Mouse (Mus musculus): ENCODE results near the gene Rpl32. TPM values are rescaled to one million over a fixed set of nuclear protein-coding genes. Genes with fewer than 3 reads are reported as not detected.

Rpl32 gene
- polyA plus RNA-seq, 1 experiment from 2014 or later, result 1,794 TPM

GRCm38 (mm10) chr6:115848598-115849304 is 40.2 kb upstream of the Rpl32 start:
- no peak for DNase-seq (ENCODE audit: low spot score)

GRCm38 (mm10) chr6:115846640-115847411 is 38.3 kb upstream of the Rpl32 start:
- Histone ChIP-seq H3K4me3 (ENCODE audit: low read depth, low read length) (no peak overlapping the region), H3K4me2 (ENCODE audit: low read depth, low read length, severe bottlenecking) (no peak overlapping the region), H3K27me3 (ENCODE audit: control insufficient read depth, insufficient read depth, low read length) (no peaks in the 10 kb centered on the region), H3K36me3 (ENCODE audit: control insufficient read depth, insufficient read depth, low read length) (no peaks in the 10 kb centered on the region; the same call in 1 of the 2 replicates), H3K9ac (ENCODE audit: low read length) (no peak overlapping the region), H3K9me3 (ENCODE audit: control insufficient read depth, low read length) (no peaks in the 10 kb centered on the region), H3K27ac (ENCODE audit: low read depth, low read length) (no peak overlapping the region), H3K4me1 (replicated peaks; ENCODE audit: control insufficient read depth, insufficient read depth, low read length) (0 out of 2 replicates have a peak, but pooled peaks cover under 1% of the 10 kb centered on the region)
- DNase-seq (ENCODE audit: low spot score), result peak; percentile 74
- WGBS, result 56% methylated on average over 6 of the region's 8 CpGs
- 0 out of 2 replicates have a peak, but pooled peaks have one; percentile 30 for ATAC-seq (replicated peaks; ENCODE audit: low FRiP score)

More at GRCm38 (mm10) chr6:115848598-115849304, 40.2 kb upstream of the Rpl32 start:
- ATAC-seq (replicated peaks; ENCODE audit: low FRiP score), result no peak
- Histone ChIP-seq H3K9ac (ENCODE audit: low read length) (no peak overlapping the region), H3K4me3 (ENCODE audit: low read depth, low read length) (no peak overlapping the region), H3K9me3 (ENCODE audit: control insufficient read depth, low read length) (no peaks in the 10 kb centered on the region), H3K27me3 (ENCODE audit: control insufficient read depth, insufficient read depth, low read length) (no peaks in the 10 kb centered on the region), H3K4me2 (ENCODE audit: low read depth, low read length, severe bottlenecking) (no peak overlapping the region), H3K4me1 (replicated peaks; ENCODE audit: control insufficient read depth, insufficient read depth, low read length) (peaks cover 5% of the 10 kb centered on the region; the same call in 1 of the 2 replicates), H3K27ac (ENCODE audit: low read depth, low read length) (no peak overlapping the region), H3K36me3 (ENCODE audit: control insufficient read depth, insufficient read depth, low read length) (no peaks in the 10 kb centered on the region; the same call in 1 of the 2 replicates)
- WGBS, result 95% methylated on average over 10 of the region's 10 CpGs

GRCm38 (mm10) chr6:115845006-115845405 is 36.5 kb upstream of the Rpl32 start:
- Histone ChIP-seq H3K36me3 (ENCODE audit: control insufficient read depth, insufficient read depth, low read length) (no peaks in the 10 kb centered on the region; the same call in 1 of the 2 replicates), H3K27me3 (ENCODE audit: control insufficient read depth, insufficient read depth, low read length) (no peaks in the 10 kb centered on the region), H3K4me2 (ENCODE audit: low read depth, low read length, severe bottlenecking) (no peak overlapping the region), H3K9me3 (ENCODE audit: control insufficient read depth, low read length) (no peaks in the 10 kb centered on the region), H3K4me3 (ENCODE audit: low read depth, low read length) (no peak overlapping the region), H3K27ac (ENCODE audit: low read depth, low read length) (no peak overlapping the region), H3K9ac (ENCODE audit: low read length) (no peak overlapping the region), H3K4me1 (replicated peaks; ENCODE audit: control insufficient read depth, insufficient read depth, low read length) (no peaks in the 10 kb centered on the region)
- ATAC-seq (replicated peaks; ENCODE audit: low FRiP score) (no peak), DNase-seq (ENCODE audit: low spot score) (no peak)
- WGBS, result 95% methylated on average over 4 of the region's 4 CpGs

- Histone ChIP-seq H3K27ac (ENCODE audit: low read depth, low read length) (no peak overlapping the region), H3K36me3 (ENCODE audit: control insufficient read depth, insufficient read depth, low read length) (no peaks in the 10 kb centered on the region), H3K4me1 (replicated peaks; ENCODE audit: control insufficient read depth, insufficient read depth, low read length) (no peaks in the 10 kb centered on the region), H3K4me2 (ENCODE audit: low read depth, low read length, severe bottlenecking) (peak overlapping the region; percentile 46), H3K9ac (ENCODE audit: low read length) (no peak overlapping the region; the same call in 1 of the 2 replicates), H3K27me3 (ENCODE audit: control insufficient read depth, insufficient read depth, low read length) (no peaks in the 10 kb centered on the region), H3K4me3 (ENCODE audit: low read depth, low read length) (no peak overlapping the region), H3K9me3 (ENCODE audit: control insufficient read depth, low read length) (no peaks in the 10 kb centered on the region)
- 71% methylated on average over 5 of the region's 5 CpGs for WGBS
- ATAC-seq (replicated peaks; ENCODE audit: low FRiP score) (0 out of 2 replicates have a peak, but pooled peaks have one; percentile 25), DNase-seq (ENCODE audit: low spot score) (no peak)
These were observed 30.2 kb upstream of the Rpl32 start for GRCm38 (mm10) chr6:115838745-115839144.

- Histone ChIP-seq H3K27ac (ENCODE audit: low read depth, low read length) (no peak within 1 kb of the TSS), H3K27me3 (ENCODE audit: control insufficient read depth, insufficient read depth, low read length) (no peaks in the 10 kb centered on the region), H3K9ac (ENCODE audit: low read length) (peak within 1 kb of the TSS; percentile 43), H3K4me2 (ENCODE audit: low read depth, low read length, severe bottlenecking) (peak within 1 kb of the TSS; percentile 46), H3K4me1 (replicated peaks; ENCODE audit: control insufficient read depth, insufficient read depth, low read length) (no peaks in the 10 kb centered on the region), H3K4me3 (ENCODE audit: low read depth, low read length) (peak within 1 kb of the TSS; percentile 26), H3K36me3 (ENCODE audit: control insufficient read depth, insufficient read depth, low read length) (no peaks in the 10 kb centered on the region), H3K9me3 (ENCODE audit: control insufficient read depth, low read length) (no peaks in the 10 kb centered on the region)
- ATAC-seq (replicated peaks; ENCODE audit: low FRiP score) (peak; percentile 90), DNase-seq (ENCODE audit: low spot score) (peak; percentile 77)
- WGBS, result 1% methylated on average over 19 of the region's 19 CpGs
These were observed 29.6 kb upstream of the Rpl32 start, which contains the start of gene Efcab12 for GRCm38 (mm10) chr6:115838161-115838597. Gene Efcab12 (minus strand): TSS chr6:115838412.

- DNase-seq (ENCODE audit: low spot score) (no peak), ATAC-seq (replicated peaks; ENCODE audit: low FRiP score) (no peak)
- Histone ChIP-seq H3K36me3 (ENCODE audit: control insufficient read depth, insufficient read depth, low read length) (no peaks in the 10 kb centered on the region), H3K9ac (ENCODE audit: low read length) (no peak overlapping the region), H3K9me3 (ENCODE audit: control insufficient read depth, low read length) (no peaks in the 10 kb centered on the region), H3K4me3 (ENCODE audit: low read depth, low read length) (no peak overlapping the region), H3K4me2 (ENCODE audit: low read depth, low read length, severe bottlenecking) (no peak overlapping the region), H3K27ac (ENCODE audit: low read depth, low read length) (no peak overlapping the region), H3K27me3 (ENCODE audit: control insufficient read depth, insufficient read depth, low read length) (no peaks in the 10 kb centered on the region), H3K4me1 (replicated peaks; ENCODE audit: control insufficient read depth, insufficient read depth, low read length) (no peaks in the 10 kb centered on the region)
These were observed 25.3 kb upstream of the Rpl32 start for GRCm38 (mm10) chr6:115833861-115834260.

GRCm38 (mm10) chr6:115832152-115832850 is 23.8 kb upstream of the Rpl32 start:
- H3K4me1 ChIP-seq (replicated peaks; ENCODE audit: control insufficient read depth, insufficient read depth, low read length), result no peaks in the 10 kb centered on the region
- no peaks in the 10 kb centered on the region for H3K36me3 ChIP-seq (ENCODE audit: control insufficient read depth, insufficient read depth, low read length)
- H3K9ac ChIP-seq (ENCODE audit: low read length), result no peak overlapping the region
- no peak overlapping the region for H3K4me3 ChIP-seq (ENCODE audit: low read depth, low read length)
- H3K9me3 ChIP-seq (ENCODE audit: control insufficient read depth, low read length), result no peaks in the 10 kb centered on the region
- H3K27ac ChIP-seq (ENCODE audit: low read depth, low read length), result no peak overlapping the region
- DNase-seq (ENCODE audit: low spot score) (no peak), ATAC-seq (replicated peaks; ENCODE audit: low FRiP score) (no peak)
- H3K27me3 ChIP-seq (ENCODE audit: control insufficient read depth, insufficient read depth, low read length), result no peaks in the 10 kb centered on the region
- WGBS, result 89% methylated on average over 2 of the region's 2 CpGs
- no peak overlapping the region for H3K4me2 ChIP-seq (ENCODE audit: low read depth, low read length, severe bottlenecking)
